Mouse (Mus musculus) forebrain, embryonic 16.5 days (tissue): ENCODE results near the gene C1qc. TPM values are rescaled to one million over a fixed set of nuclear protein-coding genes. Genes with fewer than 3 reads are reported as not detected.

ENCODE experiments used
- ATAC-seq: fragments of 200-750 bp; cut with Nextera tagmentation; 2 replicates; pipeline ENCODE4 v1.8.0; 2017; ENCODE audit warnings: mild to moderate bottlenecking, moderate library complexity
- H3K27ac ChIP-seq: fragments of 300-500 bp; sonication (generic); 2 replicates; pipeline ENCODE4 v1.5.1; 2014; ENCODE audit warnings: low read length, control low read depth
- H3K27me3 ChIP-seq: fragments of 300-500 bp; sonication (generic); replicated peaks from 2 replicates; pipeline ENCODE4 v1.6.1; 2014; ENCODE audit warnings: low read length; ENCODE audit not compliant: control insufficient read depth, insufficient read depth
- H3K36me3 ChIP-seq: fragments of 300-500 bp; sonication (generic); 2 replicates; pipeline ENCODE4 v1.6.1; 2014; ENCODE audit not compliant: control insufficient read depth, insufficient read depth
- H3K4me1 ChIP-seq: fragments of 300-500 bp; sonication (generic); replicated peaks from 2 replicates; pipeline ENCODE4 v1.6.1; 2014; ENCODE audit warnings: low read length; ENCODE audit not compliant: control insufficient read depth, insufficient read depth
- H3K4me2 ChIP-seq: fragments of 300-500 bp; sonication (generic); 2 replicates; pipeline ENCODE4 v1.6.1; 2014; ENCODE audit warnings: mild to moderate bottlenecking, low read length, control low read depth
- H3K4me3 ChIP-seq: fragments of 300-500 bp; sonication (generic); replicated peaks from 2 replicates; pipeline ENCODE4 v1.5.1; 2014; ENCODE audit warnings: mild to moderate bottlenecking, low read length, control low read depth
- H3K9ac ChIP-seq: fragments of 300-500 bp; sonication (generic); replicated peaks from 2 replicates; pipeline ENCODE4 v1.6.1; 2014; ENCODE audit warnings: low read depth, low read length, control low read depth
- H3K9me3 ChIP-seq: fragments of 300-500 bp; sonication (generic); 2 replicates; pipeline ENCODE4 v1.6.1; 2016; ENCODE audit warnings: low read length; ENCODE audit not compliant: control insufficient read depth
- WGBS: fragments of 180-500 bp; shearing (Covaris S2); extraction: QIAGEN DNeasy Blood & Tissue Kit; methylation state at CpG from one replicate; pipeline ENCODE4 v1.1.7; 2014; 5-methylcytosine and 5-hydroxymethylcytosine counted together
- polyA plus RNA-seq: library from polyadenylated mRNA; unstranded; fragments of >200 nt; fragmentation: Nextera tagmentation; extraction: Ambion mirVana; gene quantifications from 2 replicates; pipeline ENCODE4 v1.2.1, GENCODE M21; 2015

Gene C1qc
- polyA plus RNA-seq, 1 experiment from 2014 or later, result 13.9 TPM

DNA sequence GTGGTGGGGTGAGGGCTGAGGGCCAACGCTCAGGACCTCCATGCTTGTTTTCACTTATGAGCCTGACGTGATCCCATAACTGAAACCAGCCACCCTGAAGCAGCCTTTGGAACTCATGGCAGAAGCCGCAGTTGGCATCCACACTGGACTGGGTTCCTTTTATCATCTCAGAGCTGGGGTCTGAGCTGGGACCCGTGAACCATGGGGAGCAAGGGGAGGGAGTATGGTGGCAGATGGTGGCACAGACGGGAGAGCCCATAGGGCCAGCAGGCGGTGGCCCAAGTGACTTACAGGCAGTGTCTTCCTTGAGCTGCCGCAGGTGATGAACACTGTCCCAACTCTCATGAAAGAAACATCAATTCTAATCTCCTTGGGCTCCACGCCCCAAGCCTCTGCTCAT lies 26.0 kb upstream of the C1qc start:
- Histone ChIP-seq H3K4me1 (peaks cover 16% of the 10 kb centered on the region), H3K27me3 (peaks cover 10% of the 10 kb centered on the region; the same call in 1 of the 2 replicates), H3K36me3 (no peaks in the 10 kb centered on the region), H3K4me2 (no peak overlapping the region), H3K9me3 (no peaks in the 10 kb centered on the region), H3K9ac (no peak overlapping the region), H3K27ac (no peak overlapping the region), H3K4me3 (no peak overlapping the region)
- no peak for ATAC-seq
- WGBS, result 85% methylated on average over 8 of the region's 8 CpGs

GRCm38 (mm10) chr4:136917165-136917524 lies 24.3 kb upstream of the C1qc start:
- no peak overlapping the region for H3K4me2 ChIP-seq
- 33% methylated on average over 7 of the region's 7 CpGs for WGBS

GRCm38 (mm10) chr4:136916359-136917164 lies 23.7 kb upstream of the C1qc start:
- H3K4me2 ChIP-seq, result no peak overlapping the region
- no peaks in the 10 kb centered on the region for H3K9me3 ChIP-seq
- peaks cover 21% of the 10 kb centered on the region for H3K4me1 ChIP-seq
- peak; percentile 19 for ATAC-seq
- H3K36me3 ChIP-seq, result no peaks in the 10 kb centered on the region
- peaks cover 9% of the 10 kb centered on the region; the same call in 1 of the 2 replicates for H3K27me3 ChIP-seq
- H3K27ac ChIP-seq, result no peak overlapping the region
- WGBS, result 38% methylated on average over 20 of the region's 20 CpGs
- H3K4me3 ChIP-seq, result no peak overlapping the region
- no peak overlapping the region for H3K9ac ChIP-seq

More at GRCm38 (mm10) chr4:136917165-136917524, 24.3 kb upstream of the C1qc start:
- Histone ChIP-seq H3K9ac (no peak overlapping the region), H3K4me3 (no peak overlapping the region), H3K36me3 (no peaks in the 10 kb centered on the region), H3K27me3 (peaks cover 9% of the 10 kb centered on the region; the same call in 1 of the 2 replicates), H3K4me1 (peaks cover 20% of the 10 kb centered on the region), H3K9me3 (no peaks in the 10 kb centered on the region), H3K27ac (no peak overlapping the region)
- peak; percentile 36; the same call in 1 of the 2 replicates for ATAC-seq

DNA sequence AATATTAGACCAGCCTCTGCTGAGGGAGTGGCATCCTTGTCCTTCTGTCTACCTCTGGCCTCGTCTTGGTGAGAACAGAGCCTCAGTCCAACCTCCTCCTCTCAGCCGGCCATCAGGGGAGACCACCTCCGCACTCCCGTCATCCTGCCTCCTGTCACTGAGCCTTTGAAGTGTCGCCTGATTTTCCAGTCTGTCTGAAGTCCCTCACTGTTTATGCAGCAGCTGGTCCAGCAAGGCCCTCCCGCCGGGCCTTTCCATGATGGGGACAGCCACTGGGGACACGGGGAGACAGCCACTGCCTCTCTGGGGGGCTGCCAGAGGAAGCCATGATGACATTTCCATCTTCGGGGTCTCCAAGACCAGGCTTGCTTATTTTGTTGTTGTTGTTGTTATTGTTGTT lies 20.0 kb upstream of the C1qc start:
- Histone ChIP-seq H3K9ac (no peak overlapping the region), H3K27ac (no peak overlapping the region), H3K36me3 (no peaks in the 10 kb centered on the region), H3K4me1 (peaks cover 27% of the 10 kb centered on the region), H3K9me3 (no peaks in the 10 kb centered on the region), H3K27me3 (peaks cover 14% of the 10 kb centered on the region), H3K4me3 (no peak overlapping the region), H3K4me2 (no peak overlapping the region)
- no peak for ATAC-seq
- 20% methylated on average over 9 of the region's 9 CpGs for WGBS

GRCm38 (mm10) chr4:136911804-136912203 lies 18.9 kb upstream of the C1qc start:
- Histone ChIP-seq H3K9me3 (no peaks in the 10 kb centered on the region), H3K36me3 (no peaks in the 10 kb centered on the region), H3K27me3 (peaks cover 14% of the 10 kb centered on the region), H3K9ac (no peak overlapping the region), H3K4me2 (no peak overlapping the region), H3K4me3 (no peak overlapping the region), H3K27ac (no peak overlapping the region), H3K4me1 (peaks cover 19% of the 10 kb centered on the region)
- 34% methylated on average over 9 of the region's 9 CpGs for WGBS
- ATAC-seq, result no peak

DNA sequence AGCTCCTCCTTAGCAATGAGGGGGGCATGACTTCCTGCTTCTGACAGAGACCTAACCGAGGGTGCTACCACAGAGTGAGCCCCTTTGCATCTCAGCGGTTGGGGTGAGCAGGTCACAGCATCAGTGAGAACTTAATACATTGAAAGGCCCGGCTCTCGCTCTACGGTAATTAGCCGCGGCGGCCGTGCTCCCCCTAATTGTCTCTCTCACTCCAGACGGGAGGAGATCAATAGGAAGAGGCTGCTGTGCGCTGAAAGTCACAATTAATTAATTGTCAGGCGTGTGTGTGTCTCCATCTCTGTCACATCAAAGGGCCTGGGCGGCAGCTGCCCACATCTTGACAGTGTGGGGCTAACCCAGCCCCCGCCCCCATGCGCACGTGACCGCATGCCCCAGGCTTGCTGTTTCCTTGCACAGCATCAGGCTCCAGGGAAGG lies 18.4 kb upstream of the C1qc start:
- Histone ChIP-seq H3K27me3 (peaks cover 16% of the 10 kb centered on the region), H3K4me3 (no peak overlapping the region), H3K9ac (0 out of 2 replicates have a peak overlapping the region, but pooled peaks have one; percentile 19), H3K27ac (no peak overlapping the region), H3K4me1 (peaks cover 14% of the 10 kb centered on the region), H3K36me3 (no peaks in the 10 kb centered on the region), H3K4me2 (peak overlapping the region; percentile 33), H3K9me3 (no peaks in the 10 kb centered on the region)
- WGBS, result 1% methylated on average over 17 of the region's 17 CpGs
- ATAC-seq, result no peak; the same call in 1 of the 2 replicates

DNA sequence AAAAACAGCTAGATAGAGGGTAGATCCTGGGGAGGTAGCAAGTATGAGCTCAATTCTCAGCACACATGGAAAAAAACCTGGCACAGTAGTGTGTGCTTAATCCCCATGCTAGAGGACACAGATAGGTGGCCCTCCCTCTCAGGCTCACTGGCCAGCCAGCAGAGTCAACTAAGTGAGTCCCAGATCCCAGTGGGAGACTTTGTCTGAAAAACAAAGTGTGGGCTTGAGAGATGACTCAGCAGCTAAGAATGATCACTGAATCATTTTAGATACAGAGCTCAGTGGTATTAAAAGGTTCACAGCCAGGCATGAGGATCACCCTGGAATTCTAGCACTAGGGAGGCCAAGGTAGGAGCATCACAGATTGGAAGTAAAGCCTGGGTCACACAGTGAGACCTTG lies 14.9 kb upstream of the C1qc start:
- Histone ChIP-seq H3K27me3 (peaks cover 11% of the 10 kb centered on the region), H3K9ac (no peak overlapping the region), H3K4me2 (no peak overlapping the region), H3K4me3 (no peak overlapping the region), H3K4me1 (peaks cover 25% of the 10 kb centered on the region), H3K27ac (no peak overlapping the region), H3K9me3 (no peaks in the 10 kb centered on the region), H3K36me3 (no peaks in the 10 kb centered on the region)
- no peak for ATAC-seq

- H3K4me1 ChIP-seq, result peaks cover 23% of the 10 kb centered on the region
- H3K9ac ChIP-seq, result no peak overlapping the region
- no peaks in the 10 kb centered on the region for H3K36me3 ChIP-seq
- no peak for ATAC-seq
- H3K4me3 ChIP-seq, result no peak overlapping the region
- peaks cover 10% of the 10 kb centered on the region for H3K27me3 ChIP-seq
- H3K9me3 ChIP-seq, result no peaks in the 10 kb centered on the region
- H3K4me2 ChIP-seq, result no peak overlapping the region
- 12% methylated on average over 7 of the region's 7 CpGs for WGBS
- H3K27ac ChIP-seq, result no peak overlapping the region
These were observed 14.2 kb upstream of the C1qc start for GRCm38 (mm10) chr4:136907033-136907432.

GRCm38 (mm10) chr4:136904767-136905539 lies 12.1 kb upstream of the C1qc start:
- Histone ChIP-seq H3K4me3 (no peak overlapping the region), H3K4me2 (peak overlapping the region; percentile 36), H3K9me3 (no peaks in the 10 kb centered on the region), H3K27me3 (peaks cover 4% of the 10 kb centered on the region), H3K27ac (no peak overlapping the region), H3K36me3 (no peaks in the 10 kb centered on the region), H3K4me1 (peaks cover 14% of the 10 kb centered on the region), H3K9ac (no peak overlapping the region)
- peak; percentile 87 for ATAC-seq
- 1% methylated on average over 22 of the region's 23 CpGs for WGBS
